Mouse (Mus musculus) adrenal gland, postnatal 25 days (tissue): ENCODE data around the gene Gtpbp6. TPM values are rescaled to one million over a fixed set of nuclear protein-coding genes. Genes with fewer than 3 reads are reported as not detected.
"Not testable (repeated sequence)": the region's sequence is repeated elsewhere in the genome, so short reads cannot be mapped to it uniquely, and the experiment has no call there.

ENCODE experiments used
- DNase-seq: peaks from one replicate; pipeline ENCODE4 v3.0.0; 2021; ENCODE audit warnings: mixed read lengths
- long read RNA-seq: library from polyadenylated mRNA; stranded (forward); transcript quantifications from one replicate; pipeline ENCODE4 v2.0.0, GENCODE M21; 2021
- total RNA-seq: library from RNA; stranded (reverse); gene quantifications from 2 replicates; pipeline ENCODE4 v1.2.3, GENCODE M21; 2021

The Gtpbp6 gene
- total RNA-seq: 72.3 and 75.1 TPM in 2 replicates
- long read RNA-seq, transcript Gtpbp6-202 (7 exons, 1,481 nt): minor isoform, 9 of 83 reads
- long read RNA-seq, transcript Gtpbp6-201 (10 exons, 1,617 nt): major isoform, 38 of 83 reads
- long read RNA-seq, partial matches to known transcripts: 13 of 83 reads
- long read RNA-seq, other reads (novel, unspliced or antisense): 23 of 83 reads

- peak; percentile 95 for DNase-seq
These were observed at the start of gene Gtpbp6 for GRCm38 (mm10) chr5:110107581-110108304. Gtpbp6 (minus strand) TSS chr5:110108197.

GRCm38 (mm10) chr5:110143007-110143406, 35.0 kb upstream of the Gtpbp6 start:
- no peak for DNase-seq

- DNase-seq: peak; percentile 20
These were observed 34.3 kb upstream of the Gtpbp6 start for GRCm38 (mm10) chr5:110142309-110142708.

- no peak for DNase-seq
These were observed 32.4 kb upstream of the Gtpbp6 start for GRCm38 (mm10) chr5:110140424-110140823.

- no peak for DNase-seq
These were observed 31.3 kb upstream of the Gtpbp6 start for GRCm38 (mm10) chr5:110139325-110139724.

- DNase-seq: no peak
These were observed 29.8 kb upstream of the Gtpbp6 start for GRCm38 (mm10) chr5:110137816-110138215.

GRCm38 (mm10) chr5:110136087-110136464, 28.1 kb upstream of the Gtpbp6 start:
- no peak for DNase-seq

- peak; percentile 99 for DNase-seq
These were observed 27.5 kb upstream of the Gtpbp6 start, which contains the start of gene Chfr for GRCm38 (mm10) chr5:110135293-110136086. Chfr (plus strand) TSS chr5:110135842.

GRCm38 (mm10) chr5:110122380-110122779, 14.4 kb upstream of the Gtpbp6 start:
- not testable (repeated sequence) for DNase-seq

GRCm38 (mm10) chr5:110109991-110110441, 2.0 kb upstream of the Gtpbp6 start, which contains the start of gene Zfp605:
Zfp605 (plus strand) TSS chr5:110110092.
- DNase-seq: peak; percentile 92

- DNase-seq: no peak
These were observed 270 bp upstream of the Gtpbp6 start for GRCm38 (mm10) chr5:110108305-110108628.

GRCm38 (mm10) chr5:110106901-110107564, 964 bp downstream of the Gtpbp6 start:
- DNase-seq: no peak

GRCm38 (mm10) chr5:110106140-110106871, 1.7 kb downstream of the Gtpbp6 start:
- DNase-seq: no peak

GRCm38 (mm10) chr5:110104616-110105380, 3.2 kb downstream of the Gtpbp6 start:
- no peak for DNase-seq

GRCm38 (mm10) chr5:110103901-110104615, 3.9 kb downstream of the Gtpbp6 start:
- no peak for DNase-seq

GRCm38 (mm10) chr5:110102853-110103625, 5.0 kb downstream of the Gtpbp6 start:
- DNase-seq: no peak

- no peak for DNase-seq
These were observed 5.6 kb downstream of the Gtpbp6 start for GRCm38 (mm10) chr5:110102429-110102828.

GRCm38 (mm10) chr5:110101716-110102347, 6.2 kb downstream of the Gtpbp6 start:
- peak; percentile 38 for DNase-seq
